Mouse (Mus musculus) heart, adult 2 months (tissue): ENCODE measurements at regions not wholly inside any gene's neighbourhood (a gene's known extent, or its start where the extent isn't known, plus 50 kb on each side); places are given as distances from the start of the nearest gene placed in this dataset.

Experiments
- CTCF ChIP-seq: fragments of 200-600 bp; IDR thresholded peaks from 2 replicates; pipeline ENCODE4 v1.8.1; 2022; ENCODE audit warnings: antibody characterized with exemption, mild to moderate bottlenecking, moderate library complexity
- POLR2A ChIP-seq: fragments of 200-500 bp; IDR thresholded peaks from 2 replicates; pipeline ENCODE4 v1.6.1; 2011; ENCODE audit warnings: mild to moderate bottlenecking, low read depth, low read length, control low read depth; ENCODE audit not compliant: insufficient read depth

GRCm38 (mm10) chr4:142321209-142321863 is 82.1 kb upstream of the Kazn start:
- TF ChIP-seq CTCF = no peak
- no peak for TF ChIP-seq POLR2A
